Mouse (Mus musculus) megakaryocyte, embryonic 14.5 days (primary cell): ENCODE data around the gene Tex33. TPM values are rescaled to one million over a fixed set of nuclear protein-coding genes. Genes with fewer than 3 reads are reported as not detected.

Experiments
- H3K27me3 ChIP-seq: replicated peaks from 2 replicates; pipeline ENCODE3; 2012; ENCODE audit warnings: inconsistent platforms
- H3K36me3 ChIP-seq: replicated peaks from 2 replicates; pipeline ENCODE3; 2012; ENCODE audit warnings: low read length, inconsistent platforms, mixed read lengths
- H3K4me1 ChIP-seq: 2 replicates; pipeline ENCODE4 v1.6.1; 2012; ENCODE audit warnings: inconsistent platforms
- H3K4me3 ChIP-seq: replicated peaks from 2 replicates; pipeline ENCODE3; 2012; ENCODE audit warnings: moderate library complexity, mild to moderate bottlenecking, inconsistent platforms
- H3K9me3 ChIP-seq: 2 replicates; pipeline ENCODE4 v1.6.1; 2012; ENCODE audit warnings: inconsistent platforms
- FLI1 ChIP-seq: IDR thresholded peaks from 2 replicates; pipeline ENCODE4 v1.6.1; 2012; ENCODE audit warnings: low read length, inconsistent platforms, mixed read lengths
- GATA1 ChIP-seq: IDR thresholded peaks from 3 replicates; pipeline ENCODE4 v1.6.1; 2012; ENCODE audit warnings: mixed read lengths, low read length, inconsistent platforms, borderline replicate concordance
- polyA plus RNA-seq: library from polyadenylated mRNA; stranded (reverse); fragments of >175 nt; gene quantifications from 2 replicates; pipeline ENCODE4 v1.2.3, GENCODE M21; 2012; ENCODE audit warnings: low replicate concordance; ENCODE audit not compliant: insufficient read depth

Gene Tex33
- not detected in 2 replicates for polyA plus RNA-seq

- no peak for TF ChIP-seq FLI1
- no peak for TF ChIP-seq GATA1
- H3K36me3 ChIP-seq: peaks cover 6% of the 10 kb centered on the region
- H3K4me3 ChIP-seq: no peak within 1 kb of the TSS
- H3K27me3 ChIP-seq: peaks cover 59% of the 10 kb centered on the region
- H3K4me1 ChIP-seq: peaks cover 17% of the 10 kb centered on the region
- peaks cover 12% of the 10 kb centered on the region for H3K9me3 ChIP-seq
These were observed at the start of gene Tex33 for GRCm38 (mm10) chr15:78395478-78395962. TSS of gene Tex33 (minus strand) at chr15:78395912.

GRCm38 (mm10) chr15:78443857-78444256 lies 48.1 kb upstream of the Tex33 start:
- no peaks in the 10 kb centered on the region for H3K9me3 ChIP-seq
- TF ChIP-seq GATA1 (no peak), FLI1 (no peak)

GRCm38 (mm10) chr15:78442231-78442630 lies 46.5 kb upstream of the Tex33 start:
- H3K27me3 ChIP-seq: peaks cover 92% of the 10 kb centered on the region

More at GRCm38 (mm10) chr15:78443857-78444256, 48.1 kb upstream of the Tex33 start:
- Histone ChIP-seq H3K4me3 (no peak overlapping the region), H3K27me3 (peaks cover 78% of the 10 kb centered on the region), H3K4me1 (peaks cover 49% of the 10 kb centered on the region), H3K36me3 (no peaks in the 10 kb centered on the region)

GRCm38 (mm10) chr15:78438973-78439372 lies 43.3 kb upstream of the Tex33 start:
- no peak overlapping the region for H3K4me3 ChIP-seq
- H3K9me3 ChIP-seq: no peaks in the 10 kb centered on the region
- H3K27me3 ChIP-seq: peaks cover 96% of the 10 kb centered on the region
- peaks cover 53% of the 10 kb centered on the region for H3K4me1 ChIP-seq
- H3K36me3 ChIP-seq: no peaks in the 10 kb centered on the region
- TF ChIP-seq FLI1: no peak
- TF ChIP-seq GATA1: no peak

More at GRCm38 (mm10) chr15:78442231-78442630, 46.5 kb upstream of the Tex33 start:
- Histone ChIP-seq H3K4me3 (peak overlapping the region; percentile 24), H3K36me3 (no peaks in the 10 kb centered on the region), H3K9me3 (no peaks in the 10 kb centered on the region), H3K4me1 (peaks cover 47% of the 10 kb centered on the region)
- TF ChIP-seq GATA1: no peak
- no peak for TF ChIP-seq FLI1

GRCm38 (mm10) chr15:78438505-78438904 lies 42.8 kb upstream of the Tex33 start:
- peaks cover 53% of the 10 kb centered on the region for H3K4me1 ChIP-seq
- H3K36me3 ChIP-seq: no peaks in the 10 kb centered on the region
- no peaks in the 10 kb centered on the region for H3K9me3 ChIP-seq
- H3K4me3 ChIP-seq: no peak overlapping the region
- TF ChIP-seq GATA1 (no peak), FLI1 (no peak)
- peaks cover 96% of the 10 kb centered on the region for H3K27me3 ChIP-seq

- H3K4me3 ChIP-seq: no peak overlapping the region
- no peaks in the 10 kb centered on the region for H3K36me3 ChIP-seq
- H3K27me3 ChIP-seq: peaks cover 96% of the 10 kb centered on the region
- no peaks in the 10 kb centered on the region for H3K9me3 ChIP-seq
- peaks cover 55% of the 10 kb centered on the region for H3K4me1 ChIP-seq
- TF ChIP-seq FLI1: no peak
- TF ChIP-seq GATA1: no peak
These were observed 42.3 kb upstream of the Tex33 start for GRCm38 (mm10) chr15:78438018-78438394.

- Histone ChIP-seq H3K9me3 (no peaks in the 10 kb centered on the region), H3K27me3 (peaks cover 94% of the 10 kb centered on the region), H3K4me3 (peak overlapping the region; percentile 38), H3K4me1 (peaks cover 54% of the 10 kb centered on the region), H3K36me3 (no peaks in the 10 kb centered on the region)
- TF ChIP-seq GATA1 (no peak), FLI1 (no peak)
These were observed 41.7 kb upstream of the Tex33 start for GRCm38 (mm10) chr15:78437237-78438017.

GRCm38 (mm10) chr15:78436380-78437192 lies 40.9 kb upstream of the Tex33 start:
- H3K9me3 ChIP-seq: no peaks in the 10 kb centered on the region
- no peaks in the 10 kb centered on the region for H3K36me3 ChIP-seq
- peak overlapping the region; percentile 38 for H3K4me3 ChIP-seq
- TF ChIP-seq FLI1 (no peak), GATA1 (no peak)
- peaks cover 45% of the 10 kb centered on the region for H3K4me1 ChIP-seq
- H3K27me3 ChIP-seq: peaks cover 94% of the 10 kb centered on the region

- no peaks in the 10 kb centered on the region for H3K9me3 ChIP-seq
- peaks cover 94% of the 10 kb centered on the region for H3K27me3 ChIP-seq
- TF ChIP-seq GATA1 (no peak), FLI1 (no peak)
- H3K4me1 ChIP-seq: peaks cover 39% of the 10 kb centered on the region
- no peaks in the 10 kb centered on the region for H3K36me3 ChIP-seq
- peak overlapping the region; percentile 28 for H3K4me3 ChIP-seq
These were observed 40.0 kb upstream of the Tex33 start for GRCm38 (mm10) chr15:78435681-78436080.

- no peaks in the 10 kb centered on the region for H3K9me3 ChIP-seq
- peaks cover 94% of the 10 kb centered on the region for H3K27me3 ChIP-seq
- H3K36me3 ChIP-seq: no peaks in the 10 kb centered on the region
- no peak overlapping the region for H3K4me3 ChIP-seq
- H3K4me1 ChIP-seq: peaks cover 39% of the 10 kb centered on the region
- TF ChIP-seq GATA1 (no peak), FLI1 (no peak)
These were observed 39.3 kb upstream of the Tex33 start for GRCm38 (mm10) chr15:78434896-78435520.
